Mouse (Mus musculus) urinary bladder, adult 18-20 months (tissue): Measurements from ENCODE around the gene Islr2.
"Not testable (repeated sequence)": the region's sequence is repeated elsewhere in the genome, so short reads cannot be mapped to it uniquely, and the experiment has no call there.

ENCODE experiments used
- DNase-seq, 2 experiments: peaks; one replicate each; pipeline ENCODE4 v3.0.0; 2022; ENCODE audit warnings: low spot score in 2 of 2, mixed read lengths in 2 of 2

The Islr2 gene

DNA sequence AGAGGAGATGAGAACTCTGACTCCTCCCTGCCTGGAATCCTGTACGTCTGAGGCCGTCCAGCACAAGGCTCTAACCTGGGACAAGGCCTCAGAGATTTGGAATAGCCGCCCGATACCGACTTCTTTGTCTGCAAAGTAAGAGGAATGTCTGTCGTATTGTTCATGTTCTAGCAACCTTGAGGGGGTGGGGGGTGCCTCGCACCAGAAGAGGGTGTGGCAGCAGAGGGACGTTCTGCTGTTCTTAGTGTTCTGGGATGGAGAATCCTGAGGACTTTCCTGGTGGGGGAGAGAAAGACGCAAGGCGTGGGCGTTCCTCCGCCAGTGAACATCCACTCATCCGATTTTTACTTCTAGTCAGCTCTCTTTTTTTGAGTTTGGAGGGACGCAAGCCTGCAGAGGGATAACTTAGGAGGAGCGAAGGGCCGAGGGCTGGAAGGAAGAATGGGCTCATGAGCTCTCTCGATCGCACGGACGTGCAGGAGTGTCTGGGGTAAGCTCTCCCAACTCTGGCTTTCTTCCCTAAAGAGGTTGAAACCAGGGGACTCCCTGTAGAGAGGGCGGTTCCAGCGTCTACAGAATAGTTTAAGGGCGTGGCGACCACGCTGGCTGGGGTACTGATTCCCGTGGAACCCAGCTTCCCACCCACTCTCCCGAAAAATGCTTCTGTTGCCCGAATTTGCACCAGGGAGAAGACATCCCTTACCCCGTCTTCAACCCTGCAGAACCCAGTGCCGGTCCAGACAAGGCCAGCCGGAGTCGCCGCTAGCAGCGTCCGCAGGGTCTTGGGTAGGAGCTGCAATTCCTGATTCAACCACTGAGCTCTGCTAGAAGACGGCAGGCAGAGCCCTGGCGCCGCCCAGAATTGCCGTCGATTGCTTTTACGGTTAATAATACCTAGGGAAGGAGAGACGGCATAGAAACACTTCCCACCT lies at the start of gene Islr2, which contains the start of gene Islr:
Gene Islr2 (minus strand): TSS at position 804 of the 932 bp plus-strand sequence.
Gene Islr (minus strand): TSS at position 791 of the 932 bp plus-strand sequence.
- DNase-seq, result peak; percentile 33 to 47

DNA sequence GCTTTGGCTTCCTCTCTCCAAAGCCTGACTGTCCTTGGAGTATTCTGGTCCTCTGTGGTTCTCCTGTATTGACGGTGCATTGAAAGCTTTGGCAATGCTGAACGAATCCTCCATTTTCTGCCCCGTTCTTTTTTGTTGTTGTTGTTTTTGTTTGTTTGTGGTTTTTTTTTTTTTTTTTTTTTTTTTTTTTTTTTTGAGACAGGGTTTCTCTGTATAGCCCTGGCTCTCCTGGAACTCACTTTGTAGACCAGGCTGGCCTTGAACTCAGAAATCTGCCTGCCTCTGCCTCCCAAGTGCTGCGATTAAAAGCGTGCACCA lies 49.6 kb upstream of the Islr2 start:
- not testable (repeated sequence) for DNase-seq

GRCm38 (mm10) chr9:58253033-58253804 lies 49.1 kb upstream of the Islr2 start, which contains the start of gene Stoml1:
TSS of gene Stoml1 (plus strand) at chr9:58253164.
- peak; percentile 94 to 97 for DNase-seq

- not testable (repeated sequence) for DNase-seq
Observed at GRCm38 (mm10) chr9:58250730-58251129, 46.6 kb upstream of the Islr2 start.

DNA sequence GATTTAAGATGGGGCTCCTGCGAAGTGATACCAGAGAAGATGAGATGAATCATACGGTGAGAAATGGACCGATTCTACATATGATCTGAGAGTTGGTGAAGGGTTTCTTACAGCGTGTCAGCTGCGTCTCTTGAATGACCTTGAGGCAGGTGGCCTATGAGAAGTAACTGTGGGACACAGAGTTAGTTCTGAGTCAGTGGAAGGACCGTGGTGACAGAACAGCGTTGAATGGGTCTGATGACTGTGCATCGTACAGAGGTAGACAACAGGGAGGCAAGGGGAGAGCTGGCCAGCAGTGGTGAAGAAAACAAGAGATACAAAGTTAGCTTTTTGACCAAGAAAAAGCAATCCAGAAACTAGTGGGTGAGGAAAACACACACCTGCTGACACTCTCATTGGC lies 46.2 kb upstream of the Islr2 start:
- no peak for DNase-seq

GRCm38 (mm10) chr9:58249592-58250192 lies 45.6 kb upstream of the Islr2 start, which contains the start of gene Pml:
TSS of gene Pml (minus strand) at chr9:58249786.
- DNase-seq, result peak; percentile 64 to 69

DNA sequence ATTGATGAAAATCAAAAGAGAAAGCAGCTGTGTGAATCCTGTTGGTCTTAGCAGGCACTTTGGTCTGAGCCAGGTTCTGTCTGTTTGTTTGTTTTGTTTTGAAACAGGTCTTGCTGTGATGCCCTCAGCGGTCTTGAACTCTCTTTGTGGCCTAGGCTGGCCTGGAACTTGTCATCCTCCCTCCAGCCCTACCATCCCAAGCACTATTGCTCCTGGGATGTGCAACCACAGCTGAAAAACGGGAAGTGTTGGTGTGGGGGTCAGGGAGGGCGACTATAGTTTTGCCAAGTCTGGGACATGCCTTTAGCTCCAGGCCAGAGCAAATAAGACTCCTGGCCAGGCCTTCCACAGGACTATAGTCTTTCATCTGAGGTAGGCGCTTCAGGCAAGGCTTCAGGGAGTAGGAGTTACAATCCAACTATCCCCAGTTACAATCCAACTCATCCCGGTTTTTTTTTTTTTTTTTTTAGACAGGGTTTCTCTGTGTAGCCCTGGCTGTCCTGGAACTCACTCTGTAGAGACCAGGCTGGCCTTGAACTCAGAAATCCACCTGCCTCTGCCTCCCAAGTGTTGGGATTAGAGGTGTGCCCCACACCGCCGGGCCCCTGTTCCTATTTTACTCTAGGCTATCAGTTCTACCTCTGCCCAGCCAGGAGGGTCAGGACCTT lies 44.8 kb upstream of the Islr2 start:
- DNase-seq, result no peak

DNA sequence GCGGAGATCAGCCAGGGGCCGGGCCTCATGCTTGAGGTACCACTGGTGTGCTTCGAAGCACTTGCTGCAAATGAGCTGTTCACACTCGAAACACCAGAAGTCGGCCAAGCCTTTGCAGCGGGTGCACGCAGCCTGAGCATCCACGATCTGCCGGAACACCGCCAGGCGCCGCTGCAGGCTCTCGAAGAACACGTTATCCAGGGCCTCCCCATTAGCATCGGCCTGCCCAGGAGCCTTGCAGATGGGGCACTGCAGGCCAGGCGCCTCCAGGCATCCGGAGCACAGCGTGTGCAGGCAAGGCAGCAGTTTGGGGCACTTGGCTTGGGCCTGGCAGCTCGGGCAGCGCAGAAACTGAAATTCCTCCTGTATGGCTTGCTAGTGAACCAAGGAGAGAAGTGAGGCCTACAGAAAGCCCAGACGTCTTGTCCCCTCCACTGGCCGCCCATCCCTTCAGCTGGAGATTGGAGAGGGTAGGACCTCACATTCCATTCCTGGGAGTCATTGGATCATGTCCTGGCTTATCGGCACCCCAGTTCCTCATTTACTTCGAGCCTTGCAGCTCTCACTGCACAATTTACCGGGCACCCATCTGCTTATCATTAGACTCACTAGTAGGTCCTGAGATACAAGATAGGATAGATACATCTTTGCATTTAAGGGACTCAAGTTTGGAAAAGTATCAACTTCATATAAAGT lies 43.1 kb upstream of the Islr2 start:
- peak; percentile 70 to 73 for DNase-seq

DNA sequence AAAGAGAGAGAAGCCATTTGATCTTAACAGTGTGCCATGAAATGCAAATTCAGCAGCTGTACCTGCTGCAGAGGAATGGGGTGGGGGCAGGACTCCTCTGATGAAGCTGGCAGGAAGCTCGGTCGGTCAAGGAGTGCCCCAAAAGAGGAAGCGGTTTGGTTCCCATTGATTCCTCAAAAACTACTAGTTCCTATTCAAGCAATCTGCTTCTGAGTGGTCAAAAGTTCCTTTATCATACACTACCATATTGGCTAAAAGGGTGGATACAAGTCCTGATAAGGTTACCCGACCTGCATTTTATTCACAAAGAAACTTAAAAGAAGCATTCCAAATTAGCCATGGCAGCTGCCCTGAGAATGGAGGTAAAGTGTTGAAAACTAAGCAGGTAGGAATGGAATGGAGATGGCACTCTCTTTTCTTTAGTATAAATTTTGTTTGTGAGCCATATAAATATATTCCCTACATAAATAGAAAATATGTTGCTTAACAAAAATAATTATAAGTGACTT lies 42.0 kb upstream of the Islr2 start:
- no peak for DNase-seq

DNA sequence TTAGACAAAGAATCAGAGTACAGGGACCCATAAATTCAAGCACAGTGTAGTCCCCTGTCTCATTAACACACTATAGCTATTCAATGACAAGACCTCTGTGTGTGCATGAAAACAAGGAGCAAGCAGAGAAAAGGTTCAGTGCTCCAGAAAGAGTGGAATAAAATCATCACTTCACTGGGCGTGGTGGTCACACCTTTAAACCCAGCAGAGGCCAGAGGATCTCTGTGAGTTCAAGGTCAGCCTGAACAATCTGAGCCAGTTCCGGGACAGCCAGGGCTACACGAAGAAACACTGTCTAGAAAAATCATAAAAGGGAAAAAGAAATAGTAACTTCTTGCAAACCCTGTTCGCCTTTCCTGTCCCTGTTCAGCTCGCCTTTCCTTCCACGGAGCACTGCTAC lies 39.6 kb upstream of the Islr2 start:
- no peak for DNase-seq

DNA sequence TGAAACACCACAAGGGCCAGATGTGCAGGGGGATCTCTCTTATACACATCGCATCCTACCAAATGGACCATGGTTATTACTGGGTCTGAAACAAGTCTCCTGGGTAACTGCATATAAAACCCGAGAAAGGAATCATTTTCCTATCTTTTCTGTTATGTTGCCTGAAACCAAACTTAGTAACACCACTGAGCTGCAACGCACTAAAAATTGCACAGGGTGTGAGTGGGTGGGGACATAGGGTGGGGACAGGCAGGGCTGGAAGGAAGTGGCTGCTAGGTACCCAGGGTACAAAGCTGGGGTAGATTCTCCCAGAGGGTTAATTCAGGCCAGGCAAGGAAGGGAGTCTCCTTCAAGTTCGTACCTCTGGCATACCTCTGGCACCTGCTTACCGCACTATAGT lies 38.6 kb upstream of the Islr2 start:
- DNase-seq, result no peak

DNA sequence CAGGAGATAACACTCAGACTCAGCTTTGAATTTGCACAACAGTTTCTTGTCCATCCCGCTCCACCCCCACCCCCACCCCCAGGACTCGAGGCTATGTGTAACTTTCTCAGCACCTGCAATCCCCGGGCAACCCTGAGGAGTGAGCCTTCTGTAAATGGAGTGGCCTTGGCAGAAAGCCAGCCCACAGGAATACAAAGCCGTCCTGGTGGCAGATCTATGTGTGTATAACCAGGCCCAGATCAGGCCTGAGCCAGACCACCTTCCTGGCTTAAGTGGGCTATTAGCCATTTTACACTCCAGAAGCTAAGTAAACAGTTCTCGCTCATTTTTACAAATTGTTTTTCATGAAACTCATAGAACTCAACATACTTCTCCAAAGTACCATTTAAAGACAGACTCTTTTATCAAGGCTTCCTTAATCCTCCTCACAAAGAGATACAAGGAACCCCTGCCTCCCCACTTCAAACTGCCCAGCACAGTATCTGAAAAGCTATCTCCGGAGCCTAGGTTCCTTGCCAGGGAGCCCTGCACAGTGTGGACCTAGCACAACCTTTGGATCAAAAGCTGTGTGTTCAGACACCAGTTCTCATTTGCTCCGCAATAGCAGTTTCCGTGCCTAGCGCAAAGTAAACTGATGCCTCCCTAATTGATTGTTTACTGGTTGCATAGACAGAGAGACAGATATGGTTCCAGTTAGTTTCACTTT lies 37.8 kb upstream of the Islr2 start:
- no peak for DNase-seq

DNA sequence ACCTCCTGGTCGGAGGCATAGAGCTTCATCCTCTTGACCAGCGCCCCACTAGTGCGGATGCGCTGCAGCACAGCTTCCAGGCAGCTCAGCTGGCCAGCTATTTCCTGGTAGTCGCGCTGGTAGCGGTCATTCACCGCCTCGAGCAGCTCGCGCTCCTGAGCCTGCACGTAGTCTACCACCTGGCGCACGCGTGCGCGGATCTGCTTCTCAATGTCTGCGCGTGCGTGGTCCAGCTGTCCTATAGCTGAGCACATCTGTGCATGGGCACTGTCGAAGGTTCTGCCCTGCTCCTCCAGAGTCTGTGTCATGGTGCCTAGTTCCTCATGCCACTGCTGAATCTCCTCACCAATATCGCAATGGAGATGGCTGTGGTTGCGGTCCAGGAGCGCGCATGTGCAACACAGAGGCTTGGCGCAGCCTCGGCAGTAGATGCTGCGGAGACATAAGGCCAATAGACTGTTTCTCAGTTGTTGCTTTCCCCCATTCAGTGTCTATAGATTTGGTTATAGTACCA lies 30.4 kb upstream of the Islr2 start:
- no peak for DNase-seq

DNA sequence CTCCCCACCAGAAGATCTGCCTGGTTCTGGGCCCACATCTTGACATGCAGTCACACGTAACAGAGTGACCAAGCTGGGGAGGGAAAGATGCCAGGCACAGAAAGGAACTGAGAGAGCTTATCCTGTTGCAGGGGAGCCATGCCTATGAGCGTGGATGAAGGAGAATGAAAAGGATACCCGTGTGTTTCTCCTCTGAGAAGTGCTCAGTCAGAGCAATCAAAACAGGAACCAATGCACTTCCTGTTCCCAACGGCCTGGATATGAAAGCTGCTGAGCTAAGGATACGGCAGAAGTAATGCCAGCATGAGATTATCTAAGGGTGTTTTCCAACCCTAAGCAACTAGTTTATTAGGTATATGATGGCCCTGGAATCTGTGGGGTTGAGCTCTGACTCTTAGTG lies 28.3 kb upstream of the Islr2 start:
- no peak for DNase-seq

GRCm38 (mm10) chr9:58231746-58232145 lies 27.6 kb upstream of the Islr2 start:
- no peak for DNase-seq

- no peak for DNase-seq
Observed at GRCm38 (mm10) chr9:58228777-58229466, 24.8 kb upstream of the Islr2 start.

DNA sequence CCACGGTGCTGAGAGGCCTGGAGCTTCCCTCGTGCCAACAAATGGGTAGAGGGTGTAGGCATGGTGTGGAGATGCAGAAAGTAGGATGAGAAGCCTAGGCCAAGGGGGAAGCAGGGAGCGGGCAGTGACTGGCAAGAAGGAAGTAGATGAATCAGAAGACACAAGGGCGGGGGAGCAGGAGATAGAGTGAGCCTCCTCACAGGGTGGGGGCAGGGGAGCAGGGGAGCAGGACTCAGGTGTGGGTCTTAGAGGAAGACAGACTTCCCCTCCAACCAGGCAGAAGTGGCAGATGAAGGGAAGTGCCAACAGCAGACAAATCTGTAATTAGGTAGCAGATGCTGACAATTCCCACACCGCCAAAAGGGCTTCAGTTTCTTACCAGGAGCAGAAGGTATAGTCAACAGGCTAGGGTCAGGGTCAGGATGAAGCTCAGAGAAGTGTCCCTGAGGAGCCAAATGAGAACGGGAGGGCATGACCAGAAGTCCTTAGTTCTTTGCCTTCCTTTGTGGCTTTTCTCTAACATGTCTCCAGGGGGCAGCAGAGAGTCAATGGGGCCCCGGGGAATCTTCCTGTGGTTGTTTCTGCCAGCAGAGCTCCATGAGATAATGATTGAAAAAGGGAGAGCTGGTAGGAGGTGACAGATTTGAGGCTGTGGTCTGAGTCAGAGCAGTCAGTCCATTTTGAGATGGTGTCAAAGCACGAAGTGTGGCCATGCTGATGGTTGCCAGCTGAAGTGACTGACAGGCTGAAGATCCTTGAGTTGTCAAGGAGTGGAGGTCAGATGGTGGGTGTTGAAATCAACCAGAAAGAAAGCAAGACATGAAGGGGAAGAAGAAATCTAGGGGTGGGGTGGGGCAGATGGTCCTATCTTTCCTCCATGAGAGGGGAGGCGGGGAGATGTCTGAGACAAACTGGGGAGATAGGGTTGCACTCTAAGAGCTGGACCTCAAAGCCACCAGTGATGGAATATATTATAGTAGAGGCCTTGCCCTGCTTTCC lies 22.1 kb upstream of the Islr2 start:
- peak in 1 of 2 experiments; percentile 15 for DNase-seq

DNA sequence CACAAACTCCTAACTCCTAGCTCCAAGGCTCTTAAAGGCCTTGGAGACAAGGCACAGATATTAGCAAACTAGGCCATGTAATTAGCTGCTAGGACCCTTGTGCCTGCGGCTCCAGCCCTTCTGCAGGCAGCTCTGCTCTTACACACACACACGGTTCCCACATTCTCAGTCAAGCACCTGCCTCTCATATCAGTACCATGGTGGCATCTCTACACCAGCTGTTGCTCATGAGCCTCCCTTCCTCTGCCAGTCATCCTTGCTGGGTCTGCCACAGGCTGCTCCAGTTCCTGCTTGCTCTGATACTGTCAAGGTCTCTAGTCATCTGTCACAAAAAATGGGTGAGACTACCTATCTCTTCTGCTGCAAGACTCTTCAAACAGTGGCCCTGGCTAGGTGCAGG lies 20.2 kb upstream of the Islr2 start:
- no peak for DNase-seq
